Mouse (Mus musculus) lung, postnatal 0 days (tissue): ENCODE measurements around the gene Nqo2. TPM values are rescaled to one million over a fixed set of nuclear protein-coding genes. Genes with fewer than 3 reads are reported as not detected.

Experiments used
- ATAC-seq: fragments of 200-750 bp; cut with Nextera tagmentation; 2 replicates; pipeline ENCODE4 v1.8.0; 2017; ENCODE audit warnings: moderate library complexity
- DNase-seq: peaks from one replicate; pipeline ENCODE4 v3.0.0-alpha.2; 2016; ENCODE audit warnings: low spot score
- H3K27ac ChIP-seq: fragments of 300-500 bp; sonication (generic); 2 replicates; pipeline ENCODE4 v1.5.1; 2014; ENCODE audit warnings: antibody characterized with exemption, mild to moderate bottlenecking, low read length, mixed read lengths
- H3K27me3 ChIP-seq: fragments of 300-500 bp; sonication (generic); replicated peaks from 2 replicates; pipeline ENCODE4 v1.6.1; 2014; ENCODE audit warnings: low read length, mixed read lengths; ENCODE audit not compliant: insufficient read depth
- H3K36me3 ChIP-seq: fragments of 300-500 bp; sonication (generic); 2 replicates; pipeline ENCODE4 v1.6.1; 2014; ENCODE audit warnings: low read length, mixed read lengths; ENCODE audit not compliant: insufficient read depth
- H3K4me1 ChIP-seq: fragments of 300-500 bp; sonication (generic); 2 replicates; pipeline ENCODE4 v1.6.1; 2014; ENCODE audit warnings: antibody characterized with exemption, low read depth, low read length, mixed read lengths; ENCODE audit not compliant: insufficient read depth
- H3K4me2 ChIP-seq: fragments of 300-500 bp; sonication (generic); replicated peaks from 2 replicates; pipeline ENCODE4 v1.6.1; 2014; ENCODE audit warnings: low read depth, mild to moderate bottlenecking, low read length, moderate library complexity, mixed read lengths
- H3K4me3 ChIP-seq: fragments of 300-500 bp; sonication (generic); 2 replicates; pipeline ENCODE4 v1.5.1; 2014; ENCODE audit warnings: low read depth, low read length
- H3K9ac ChIP-seq: fragments of 300-500 bp; sonication (generic); replicated peaks from 2 replicates; pipeline ENCODE4 v1.6.1; 2014; ENCODE audit warnings: low read depth, mild to moderate bottlenecking
- H3K9me3 ChIP-seq: fragments of 300-500 bp; sonication (generic); 2 replicates; pipeline ENCODE4 v1.6.1; 2016; ENCODE audit warnings: low read length, mixed read lengths
- CTCF ChIP-seq: IDR thresholded peaks from 2 replicates; pipeline ENCODE4 v1.5.1; 2016; ENCODE audit warnings: antibody characterized with exemption, mild to moderate bottlenecking
- EP300 ChIP-seq: IDR thresholded peaks from 2 replicates; pipeline ENCODE4 v1.6.1; 2016; ENCODE audit warnings: antibody characterized with exemption, mild to moderate bottlenecking, control low read depth
- WGBS: fragments of 180-500 bp; shearing (Covaris S2); extraction: QIAGEN DNeasy Blood & Tissue Kit; methylation state at CpG from one replicate; pipeline ENCODE4 v1.1.7; 2014; 5-methylcytosine and 5-hydroxymethylcytosine counted together
- polyA plus RNA-seq: library from polyadenylated mRNA; unstranded; fragments of >200 nt; fragmentation: Nextera tagmentation; extraction: Ambion mirVana; gene quantifications from 2 replicates; pipeline ENCODE4 v1.2.1, GENCODE M21; 2015

The Nqo2 gene
- 18.4 and 21.0 TPM in 2 replicates for polyA plus RNA-seq

- H3K9me3 ChIP-seq, result no peaks in the 10 kb centered on the region
- H3K27me3 ChIP-seq, result no peaks in the 10 kb centered on the region
- ATAC-seq (peak; percentile 92), DNase-seq (peak; percentile 92)
- H3K36me3 ChIP-seq, result no peaks in the 10 kb centered on the region
- H3K9ac ChIP-seq, result peak within 1 kb of the TSS; percentile 59
- peak within 1 kb of the TSS; percentile 89 for H3K27ac ChIP-seq
- peak within 1 kb of the TSS; percentile 53 for H3K4me3 ChIP-seq
- WGBS, result 2% methylated on average over 22 of the region's 22 CpGs
- H3K4me1 ChIP-seq, result no peaks in the 10 kb centered on the region; the same call in 1 of the 2 replicates
- H3K4me2 ChIP-seq, result peak within 1 kb of the TSS; percentile 69
- TF ChIP-seq EP300, result 0 out of 2 replicates have a peak, but pooled peaks have one; percentile 9
- TF ChIP-seq CTCF, result peak; percentile 61
Measured at GRCm38 (mm10) chr13:33964206-33965046, at the start of gene Nqo2. Gene Nqo2 (plus strand): TSS chr13:33964687.

GRCm38 (mm10) chr13:33921041-33921440, 43.4 kb upstream of the Nqo2 start:
- H3K36me3 ChIP-seq, result peaks cover 10% of the 10 kb centered on the region; the same call in 1 of the 2 replicates

GRCm38 (mm10) chr13:33921699-33922098, 42.8 kb upstream of the Nqo2 start:
- 57% methylated on average over 5 of the region's 5 CpGs for WGBS

More at GRCm38 (mm10) chr13:33921041-33921440, 43.4 kb upstream of the Nqo2 start:
- no peak for ATAC-seq
- TF ChIP-seq CTCF (no peak), EP300 (no peak)
- no peaks in the 10 kb centered on the region for H3K9me3 ChIP-seq
- no peak for DNase-seq
- 90% methylated on average over 6 of the region's 6 CpGs for WGBS
- H3K27me3 ChIP-seq, result no peaks in the 10 kb centered on the region
- H3K9ac ChIP-seq, result no peak overlapping the region
- H3K4me1 ChIP-seq, result no peaks in the 10 kb centered on the region
- H3K4me2 ChIP-seq, result no peak overlapping the region
- no peak overlapping the region for H3K4me3 ChIP-seq
- H3K27ac ChIP-seq, result no peak overlapping the region

GRCm38 (mm10) chr13:33930281-33930680, 34.2 kb upstream of the Nqo2 start:
- Histone ChIP-seq H3K27ac (no peak overlapping the region), H3K4me1 (peaks cover 6% of the 10 kb centered on the region; the same call in 1 of the 2 replicates), H3K9ac (no peak overlapping the region), H3K36me3 (no peaks in the 10 kb centered on the region; the same call in 1 of the 2 replicates), H3K4me3 (no peak overlapping the region), H3K27me3 (no peaks in the 10 kb centered on the region), H3K9me3 (no peaks in the 10 kb centered on the region), H3K4me2 (no peak overlapping the region)
- 77% methylated on average over 2 of the region's 2 CpGs for WGBS
- TF ChIP-seq CTCF (no peak), EP300 (no peak)
- DNase-seq (no peak), ATAC-seq (no peak)

More at GRCm38 (mm10) chr13:33921699-33922098, 42.8 kb upstream of the Nqo2 start:
- Histone ChIP-seq H3K9ac (no peak overlapping the region), H3K9me3 (no peaks in the 10 kb centered on the region), H3K4me1 (no peaks in the 10 kb centered on the region), H3K27ac (no peak overlapping the region), H3K36me3 (peaks cover 10% of the 10 kb centered on the region; the same call in 1 of the 2 replicates), H3K4me3 (no peak overlapping the region), H3K27me3 (no peaks in the 10 kb centered on the region), H3K4me2 (no peak overlapping the region)
- no peak for DNase-seq
- TF ChIP-seq EP300 (no peak), CTCF (no peak)
- ATAC-seq, result no peak

GRCm38 (mm10) chr13:33930912-33931311, 33.6 kb upstream of the Nqo2 start:
- no peaks in the 10 kb centered on the region; the same call in 1 of the 2 replicates for H3K36me3 ChIP-seq
- H3K27ac ChIP-seq, result no peak overlapping the region
- 81% methylated on average over 3 of the region's 3 CpGs for WGBS
- no peaks in the 10 kb centered on the region for H3K9me3 ChIP-seq
- no peaks in the 10 kb centered on the region for H3K27me3 ChIP-seq
- H3K4me3 ChIP-seq, result no peak overlapping the region
- H3K4me2 ChIP-seq, result no peak overlapping the region
- ATAC-seq, result no peak
- no peak for DNase-seq
- no peak overlapping the region for H3K9ac ChIP-seq
- peaks cover 6% of the 10 kb centered on the region; the same call in 1 of the 2 replicates for H3K4me1 ChIP-seq
- TF ChIP-seq CTCF, result no peak
- TF ChIP-seq EP300, result no peak

GRCm38 (mm10) chr13:33934743-33935142, 29.7 kb upstream of the Nqo2 start:
- Histone ChIP-seq H3K4me3 (peak overlapping the region; percentile 80), H3K9me3 (no peaks in the 10 kb centered on the region), H3K36me3 (no peaks in the 10 kb centered on the region; the same call in 1 of the 2 replicates), H3K27ac (0 out of 2 replicates have a peak overlapping the region, but pooled peaks have one; percentile 85), H3K4me1 (peaks cover 11% of the 10 kb centered on the region; the same call in 1 of the 2 replicates), H3K4me2 (peak overlapping the region; percentile 76), H3K27me3 (no peaks in the 10 kb centered on the region), H3K9ac (peak overlapping the region; percentile 90; the same call in 1 of the 2 replicates)
- DNase-seq, result peak; percentile 25
- TF ChIP-seq CTCF (no peak), EP300 (no peak)
- ATAC-seq, result 0 out of 2 replicates have a peak, but pooled peaks have one; percentile 14
- whole genome bisulfite sequencing, result 51% methylated on average over 6 of the region's 6 CpGs
